Mouse (Mus musculus) gastrocnemius, postnatal 14 days (tissue): ENCODE data around the gene Tjp2. TPM values are rescaled to one million over a fixed set of nuclear protein-coding genes. Genes with fewer than 3 reads are reported as not detected.

Experiments used
- DNase-seq: peaks from one replicate; pipeline ENCODE4 v3.0.0; 2021; ENCODE audit warnings: mixed read lengths
- intact Hi-C: fragments of 180-260 bp; cut with DNase I; formaldehyde crosslinking; loops from one replicate; pipeline ENCODE4 v1.15.1; 2025; ENCODE audit warnings: low total_unique reads
- total RNA-seq, 2 experiments: library from RNA; stranded (reverse); gene quantifications; 2 replicates each; pipeline ENCODE4 v1.2.3; 2021

The Tjp2 gene
- total RNA-seq, 2 experiments from 2014 or later, result 7.0 to 8.8 TPM

- DNase-seq, result peak; percentile 41
- intact Hi-C loops, result loop anchor here (5.0 kb wide), 1 partner anchor 109 kb away; no protein-coding TSS in a partner anchor
These were observed 71.4 kb downstream of the Tjp2 start for GRCm38 (mm10) chr19:24153266-24154023.

DNA sequence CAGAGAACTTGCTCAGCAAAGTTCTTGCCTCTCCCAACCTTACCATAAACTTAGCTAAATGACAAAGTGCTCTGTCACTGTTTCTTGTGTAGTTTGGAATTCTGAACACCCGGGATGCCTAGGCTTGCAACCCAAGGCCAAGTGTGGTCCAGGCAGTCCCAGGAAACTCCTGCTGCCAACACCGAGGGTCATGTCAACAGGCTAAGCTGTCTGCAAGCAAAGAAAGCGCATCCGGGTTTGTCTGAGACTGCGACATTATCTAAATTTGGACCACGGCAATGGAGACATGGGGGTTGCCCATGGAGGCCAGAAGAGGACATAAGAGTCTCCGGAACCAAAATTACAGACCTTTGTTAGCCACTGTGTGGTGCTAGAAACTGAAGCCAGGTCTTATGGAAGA lies 80.8 kb downstream of the Tjp2 start:
- no peak for DNase-seq
- intact Hi-C loops, result no loop called here

GRCm38 (mm10) chr19:24142621-24143061 lies 82.2 kb downstream of the Tjp2 start:
- intact Hi-C loops, result no loop called here
- no peak for DNase-seq

GRCm38 (mm10) chr19:24140298-24140697 lies 84.5 kb downstream of the Tjp2 start:
- intact Hi-C loops, result no loop called here
- DNase-seq, result peak; percentile 31

GRCm38 (mm10) chr19:24137392-24137791 lies 87.4 kb downstream of the Tjp2 start:
- DNase-seq, result no peak

GRCm38 (mm10) chr19:24134991-24135390 lies 89.8 kb downstream of the Tjp2 start:
- no peak for DNase-seq
- intact Hi-C loops, result no loop called here

More at GRCm38 (mm10) chr19:24137392-24137791, 87.4 kb downstream of the Tjp2 start:
- intact Hi-C loops, result no loop called here

- DNase-seq, result peak; percentile 30
- intact Hi-C loops, result no loop called here
These were observed 90.5 kb downstream of the Tjp2 start for GRCm38 (mm10) chr19:24134144-24134911.

DNA sequence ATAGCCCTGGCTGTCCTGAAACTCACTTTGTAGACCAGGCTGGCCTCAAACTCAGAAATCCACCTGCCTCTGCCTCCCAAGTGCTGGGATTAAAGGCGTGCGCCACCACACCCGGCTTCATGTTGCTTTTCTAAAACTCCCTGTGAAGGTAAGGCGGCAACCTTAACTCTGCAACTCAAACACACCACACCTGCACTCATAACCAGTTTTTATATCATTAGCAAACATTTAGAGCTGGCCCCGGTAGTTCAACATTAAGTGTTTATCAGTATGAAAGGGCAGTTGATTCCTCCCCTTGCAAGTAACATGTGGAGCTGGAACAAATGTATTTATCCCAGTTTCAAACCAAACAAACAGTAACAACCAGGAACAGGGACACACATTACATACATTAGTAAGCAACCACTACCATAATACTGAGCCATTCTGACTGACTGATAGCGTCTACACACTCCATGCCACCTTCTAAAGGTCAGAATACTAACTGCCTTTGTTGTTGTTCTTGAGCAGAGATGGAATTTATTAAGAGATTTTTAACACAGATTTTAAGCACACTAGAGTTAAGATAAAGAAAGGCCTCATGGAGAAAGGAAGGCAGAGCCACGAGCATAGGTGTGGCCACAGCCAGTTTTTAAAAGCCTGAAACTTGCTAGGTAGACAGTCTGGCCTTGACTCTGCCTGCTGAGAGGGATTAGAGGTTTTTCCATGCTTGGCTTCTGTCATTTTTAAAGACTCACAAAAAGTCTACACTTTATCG lies 101.1 kb downstream of the Tjp2 start:
- no peak for DNase-seq
- intact Hi-C loops, result no loop called here

DNA sequence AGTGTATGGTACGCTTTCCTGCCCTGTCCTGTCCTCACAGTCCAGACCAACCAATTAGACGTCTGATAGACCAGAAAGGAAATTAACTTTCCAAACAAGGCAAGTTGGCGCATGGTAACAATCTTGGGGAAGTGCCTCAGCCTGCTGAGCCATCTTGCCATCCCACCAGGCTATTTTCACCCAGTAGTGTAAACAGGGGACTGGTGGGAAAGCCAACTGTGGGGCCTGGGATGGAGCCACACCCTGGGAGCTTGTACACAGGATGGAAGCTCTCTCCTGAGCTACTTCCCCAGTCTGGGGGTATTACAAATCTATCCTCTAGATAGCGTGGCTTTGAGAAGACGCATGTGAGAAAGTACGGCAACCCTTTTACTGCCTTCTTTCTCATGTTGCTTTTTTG lies 101.7 kb downstream of the Tjp2 start:
- no peak for DNase-seq
- intact Hi-C loops, result no loop called here

GRCm38 (mm10) chr19:24122647-24123046 lies 102.2 kb downstream of the Tjp2 start:
- intact Hi-C loops, result no loop called here
- no peak for DNase-seq

DNA sequence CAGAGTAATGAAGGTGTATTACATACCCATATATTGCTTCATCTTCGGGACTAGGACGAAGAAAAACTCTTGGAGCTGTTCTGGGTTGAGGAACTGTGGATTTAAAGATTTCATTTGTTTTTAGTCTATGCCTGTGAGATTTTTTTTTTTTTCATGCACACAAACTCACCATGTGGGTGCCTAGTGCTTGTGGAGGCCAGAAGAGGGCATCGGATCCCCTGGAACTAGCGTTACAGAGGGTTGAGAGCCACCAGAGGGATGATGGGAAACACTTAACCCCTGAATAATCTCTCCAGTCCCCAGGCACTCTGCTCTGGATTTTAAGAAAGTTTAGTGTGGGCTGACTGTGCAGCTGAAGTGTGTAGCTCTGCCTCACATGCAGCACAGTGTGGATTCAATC lies 104.0 kb downstream of the Tjp2 start:
- DNase-seq, result no peak
- intact Hi-C loops, result no loop called here

- intact Hi-C loops, result no loop called here
- DNase-seq, result no peak
These were observed 106.1 kb downstream of the Tjp2 start for GRCm38 (mm10) chr19:24118775-24119174.

GRCm38 (mm10) chr19:24111581-24111980 lies 113.2 kb downstream of the Tjp2 start:
- intact Hi-C loops, result no loop called here
- DNase-seq, result no peak

DNA sequence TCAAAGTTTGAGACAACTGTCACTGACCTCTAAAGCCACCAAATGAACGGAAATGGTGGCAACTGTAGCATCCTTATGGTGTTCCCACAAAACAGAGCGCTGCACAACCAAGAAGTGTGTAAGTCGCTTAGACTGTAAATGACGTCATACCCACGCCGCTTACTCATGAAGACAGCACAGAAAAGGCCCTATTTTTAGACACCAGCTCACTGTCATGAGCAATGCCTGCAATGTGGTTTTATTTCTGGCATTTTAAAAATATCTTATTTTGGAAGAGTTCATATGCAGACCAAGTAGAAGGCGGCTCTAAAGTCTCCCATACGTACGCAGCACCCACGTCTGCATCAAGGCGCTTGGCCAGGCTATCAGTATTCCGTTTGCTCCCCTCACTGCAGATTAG lies 117.1 kb downstream of the Tjp2 start:
- intact Hi-C loops, result no loop called here
- no peak for DNase-seq

GRCm38 (mm10) chr19:24103802-24104201 lies 121.0 kb downstream of the Tjp2 start:
- intact Hi-C loops, result no loop called here
- DNase-seq, result no peak

- intact Hi-C loops, result no loop called here
- DNase-seq, result no peak
These were observed 122.2 kb downstream of the Tjp2 start for GRCm38 (mm10) chr19:24102562-24103126.

- no peak for DNase-seq
- intact Hi-C loops, result no loop called here
These were observed 123.6 kb downstream of the Tjp2 start for GRCm38 (mm10) chr19:24101183-24101582.

DNA sequence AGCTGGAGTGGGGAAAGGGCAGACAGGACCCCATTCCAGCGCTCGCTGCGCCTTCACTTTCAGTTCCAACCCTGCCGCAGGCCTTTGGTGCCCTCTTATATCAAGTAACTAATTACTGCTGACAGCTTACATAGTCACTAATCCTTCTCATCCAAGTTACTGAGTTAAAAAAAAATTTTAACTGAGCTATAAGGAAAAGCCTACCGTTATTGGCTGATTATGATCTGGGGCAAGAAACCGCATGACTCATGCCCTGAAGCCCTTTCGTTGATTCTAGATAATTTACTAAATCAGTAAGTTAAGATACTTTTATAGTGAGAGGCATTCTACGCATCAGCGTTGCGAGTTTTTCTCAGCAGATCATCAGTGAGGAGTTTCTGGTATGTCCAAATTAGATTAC lies 126.1 kb downstream of the Tjp2 start:
- intact Hi-C loops, result no loop called here
- DNase-seq, result no peak

DNA sequence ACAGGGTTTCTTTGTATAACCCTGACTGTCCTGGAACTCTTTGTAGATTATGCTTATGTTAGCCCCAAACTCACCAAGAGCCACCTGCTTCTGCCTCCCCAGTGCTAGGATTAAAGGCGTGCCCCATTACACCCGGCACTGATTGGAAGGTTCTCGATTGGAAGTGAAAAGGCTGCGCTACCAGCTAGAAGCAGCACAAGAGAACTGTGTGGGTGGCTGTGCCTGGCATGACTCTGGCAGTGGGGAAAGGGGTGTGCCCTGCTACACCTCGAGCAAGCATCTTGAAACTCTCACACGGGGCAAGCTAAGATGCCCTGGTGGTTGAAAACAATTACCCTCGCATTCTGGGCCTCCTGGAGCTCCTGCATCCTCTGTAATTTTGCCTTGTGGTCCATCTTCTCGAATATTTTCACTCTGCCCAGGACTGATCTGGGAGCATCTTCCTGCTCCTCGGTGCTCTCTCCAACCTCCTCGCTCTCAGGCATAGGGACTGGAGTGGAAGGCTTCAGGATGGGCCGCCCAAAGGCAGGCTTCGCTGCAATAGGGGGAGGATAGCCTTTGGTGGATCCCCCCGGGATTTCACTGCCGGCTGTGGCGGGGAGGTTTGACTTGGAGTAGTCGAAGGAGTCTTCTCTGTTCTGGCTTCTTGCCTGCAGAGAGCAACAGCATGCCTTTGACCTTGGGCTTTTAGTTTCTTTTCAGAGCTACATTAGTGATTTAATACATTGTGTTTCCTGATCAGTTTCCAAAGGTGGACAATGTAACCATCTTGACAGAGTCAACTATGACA lies 127.0 kb downstream of the Tjp2 start:
- no peak for DNase-seq
- intact Hi-C loops, result no loop called here
